Mouse (Mus musculus): ENCODE data around the gene 1700013F07Rik.
"Not testable (repeated sequence)": the region's sequence is repeated elsewhere in the genome, so short reads cannot be mapped to it uniquely, and the experiment has no call there.

The 1700013F07Rik gene

DNA sequence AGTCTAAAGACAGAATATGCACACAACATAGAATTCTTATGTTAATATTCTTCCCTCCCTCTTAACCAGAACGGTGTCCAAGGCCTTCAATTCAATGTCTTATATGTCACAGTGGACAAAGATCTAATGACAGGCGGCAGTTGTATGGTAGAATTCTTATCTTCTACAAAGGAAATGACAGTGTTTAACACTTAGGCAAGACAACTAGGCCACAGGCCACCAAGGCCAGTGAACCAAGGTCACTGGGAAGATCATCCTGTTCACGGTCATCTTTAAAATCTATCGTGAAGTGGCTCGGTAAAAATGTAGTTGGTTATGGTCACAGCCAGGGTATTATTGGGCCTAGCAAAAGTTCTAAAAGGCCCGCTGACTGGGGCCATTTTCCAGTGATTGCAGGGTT lies at the start of gene 1700013F07Rik:
1700013F07Rik (plus strand) TSS at position 200 of the 400 bp plus-strand sequence.
- in situ Hi-C loops (cut with MboI) = no loop called here

DNA sequence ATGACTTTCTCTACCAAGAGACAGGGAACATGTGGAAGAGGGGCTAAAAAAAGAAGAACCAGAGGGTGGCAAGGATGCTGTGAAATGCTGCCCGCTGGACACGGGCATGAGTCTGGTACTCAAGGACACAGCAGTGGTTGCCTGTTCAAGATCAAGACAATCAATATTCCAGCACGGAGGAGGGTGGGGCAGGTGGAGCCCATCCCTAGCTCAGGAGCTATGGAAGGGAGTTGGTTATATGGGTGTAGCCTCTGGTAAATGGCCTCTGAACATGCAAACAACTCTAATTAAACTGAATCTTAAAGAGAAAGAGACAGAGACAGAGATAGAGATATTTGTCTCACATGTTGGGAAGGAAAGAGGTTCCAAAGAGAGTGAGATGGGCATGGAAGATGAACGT lies 49.2 kb upstream of the 1700013F07Rik start:
- in situ Hi-C loops (cut with MboI) = no loop called here

DNA sequence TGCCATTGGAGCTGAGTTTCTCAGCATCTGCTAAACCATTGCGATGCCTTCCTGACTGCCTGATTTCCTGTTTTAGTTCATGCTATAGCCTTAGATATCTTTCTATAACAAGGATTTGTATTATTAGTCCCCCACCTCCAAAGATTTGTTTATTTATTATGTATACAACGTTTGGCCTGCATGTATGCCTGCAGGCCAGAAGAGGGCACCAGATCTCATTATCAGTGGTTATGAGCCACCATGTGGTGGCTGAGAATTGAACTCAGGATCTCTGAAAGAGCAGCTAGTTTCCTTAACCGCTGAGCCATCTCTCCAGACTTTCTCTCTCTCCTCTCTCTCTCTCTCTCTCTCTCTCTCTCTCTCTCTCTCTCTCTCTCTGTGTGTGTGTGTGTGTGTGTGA lies 44.0 kb upstream of the 1700013F07Rik start:
- in situ Hi-C loops (cut with MboI) = no loop called here

DNA sequence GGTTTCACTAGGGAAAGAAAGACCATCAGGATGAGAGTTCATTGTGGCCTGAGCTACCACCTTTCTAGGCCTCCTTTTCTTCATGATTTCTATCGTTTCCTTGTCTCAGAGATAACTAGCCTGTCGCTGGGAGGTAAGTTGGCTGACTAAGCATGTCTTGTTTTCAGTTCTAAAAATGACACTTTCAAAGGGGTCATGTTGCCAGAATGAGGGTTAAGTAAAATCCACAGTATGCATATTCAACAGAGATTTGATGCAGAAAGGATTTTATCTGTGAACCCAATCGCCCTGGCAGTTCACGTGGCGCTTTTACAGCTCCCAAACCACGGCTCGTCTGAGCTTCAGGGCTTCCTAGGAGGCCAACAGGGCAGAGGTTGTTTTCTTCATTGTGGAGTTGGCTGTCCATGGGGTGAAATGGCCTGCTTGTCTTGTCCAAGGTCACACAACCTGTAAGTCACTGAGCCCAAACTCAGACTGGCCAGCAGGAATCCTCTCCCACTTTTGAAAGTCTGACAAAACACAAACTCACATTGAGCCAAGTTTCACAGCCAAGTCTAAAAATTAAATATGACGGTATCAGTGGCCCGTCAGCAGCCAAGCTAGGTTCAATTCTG lies 39.0 kb upstream of the 1700013F07Rik start:
- in situ Hi-C loops (cut with MboI) = no loop called here

GRCm38 (mm10) chr3:108495486-108495885 lies 38.5 kb upstream of the 1700013F07Rik start:
- in situ Hi-C loops (cut with MboI) = no loop called here

DNA sequence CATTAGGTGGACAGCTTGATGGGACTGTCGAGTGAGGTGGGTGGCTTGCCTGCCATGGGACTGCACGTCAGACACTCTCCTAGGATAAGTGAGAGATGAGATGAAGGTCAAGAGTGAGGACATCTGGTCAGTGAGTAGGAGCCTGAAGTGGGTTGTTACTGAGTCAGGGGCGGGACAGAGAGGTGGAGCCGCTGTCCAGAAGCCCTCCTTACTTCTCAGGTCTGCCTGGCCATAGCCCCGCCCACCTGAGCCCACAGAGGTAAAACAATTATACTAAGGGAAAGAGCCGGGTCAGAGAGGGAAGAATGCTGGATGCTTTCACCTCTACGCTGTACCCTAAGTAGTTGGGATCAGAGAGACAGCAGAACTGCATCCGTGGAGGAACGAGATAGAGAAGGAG lies 36.3 kb upstream of the 1700013F07Rik start:
- in situ Hi-C loops (cut with MboI) = no loop called here

- in situ Hi-C loops (cut with MboI) = no loop called here
Observed at GRCm38 (mm10) chr3:108499826-108500225, 34.1 kb upstream of the 1700013F07Rik start.

DNA sequence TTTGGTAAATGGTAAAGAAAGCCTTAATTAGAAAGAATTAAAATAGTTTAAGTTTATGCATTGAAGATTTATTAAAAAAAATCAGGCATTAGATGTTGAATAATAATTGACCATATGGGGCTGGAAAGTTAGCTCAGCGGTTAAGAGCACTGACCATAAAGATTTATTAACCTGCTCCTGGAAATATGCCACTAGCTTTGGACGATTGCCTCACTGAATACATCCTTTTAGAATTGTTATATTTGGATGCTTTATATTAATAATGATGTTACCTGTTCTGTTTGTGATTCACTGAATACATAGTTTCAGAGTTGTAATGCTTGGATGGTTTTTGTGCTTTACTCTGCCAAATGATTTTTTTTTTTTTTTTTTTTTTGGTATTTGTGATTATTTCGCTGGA lies 32.5 kb upstream of the 1700013F07Rik start:
- in situ Hi-C loops (cut with MboI) = not testable (repeated sequence)

DNA sequence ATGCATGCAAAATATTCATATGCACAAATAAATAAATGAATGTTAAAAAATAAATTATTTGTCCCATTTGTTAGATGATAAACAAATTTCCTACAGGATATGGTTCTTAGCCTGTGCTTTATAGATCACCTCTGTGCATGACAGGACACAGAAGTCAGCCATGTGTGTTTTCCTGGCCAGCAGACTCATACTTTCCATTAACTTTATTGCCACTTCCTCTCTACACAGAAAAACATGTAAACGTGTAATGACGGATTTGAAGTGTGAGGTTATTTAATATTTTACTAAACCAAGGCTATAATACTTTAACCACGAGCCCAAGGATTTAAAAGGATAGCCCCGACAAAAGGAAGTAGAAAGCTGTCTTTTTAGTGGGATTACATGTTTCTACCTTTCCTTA lies 30.0 kb upstream of the 1700013F07Rik start:
- in situ Hi-C loops (cut with MboI) = no loop called here

- in situ Hi-C loops (cut with MboI) = no loop called here
Observed at GRCm38 (mm10) chr3:108508745-108509474, 25.0 kb upstream of the 1700013F07Rik start.

DNA sequence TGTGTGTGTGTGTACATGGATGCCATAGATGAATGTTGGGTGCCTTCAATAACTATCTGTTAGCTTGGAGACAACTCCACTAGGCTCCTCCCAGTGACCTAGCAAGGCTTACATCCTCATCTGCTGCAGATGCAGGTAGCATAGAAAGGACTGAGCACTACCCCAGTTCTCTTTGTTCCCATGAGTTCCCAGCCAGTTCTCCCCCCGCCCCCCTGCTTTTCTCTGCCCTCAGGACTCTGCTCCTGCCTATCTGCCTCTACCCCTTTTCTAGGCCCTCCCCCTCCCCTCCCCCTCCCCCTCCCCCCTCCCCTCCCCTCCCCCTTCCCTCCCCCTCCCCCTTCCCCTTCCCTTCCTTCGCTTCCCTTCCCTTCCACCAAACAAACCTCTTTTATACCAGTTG lies 23.8 kb upstream of the 1700013F07Rik start:
- in situ Hi-C loops (cut with MboI) = no loop called here

DNA sequence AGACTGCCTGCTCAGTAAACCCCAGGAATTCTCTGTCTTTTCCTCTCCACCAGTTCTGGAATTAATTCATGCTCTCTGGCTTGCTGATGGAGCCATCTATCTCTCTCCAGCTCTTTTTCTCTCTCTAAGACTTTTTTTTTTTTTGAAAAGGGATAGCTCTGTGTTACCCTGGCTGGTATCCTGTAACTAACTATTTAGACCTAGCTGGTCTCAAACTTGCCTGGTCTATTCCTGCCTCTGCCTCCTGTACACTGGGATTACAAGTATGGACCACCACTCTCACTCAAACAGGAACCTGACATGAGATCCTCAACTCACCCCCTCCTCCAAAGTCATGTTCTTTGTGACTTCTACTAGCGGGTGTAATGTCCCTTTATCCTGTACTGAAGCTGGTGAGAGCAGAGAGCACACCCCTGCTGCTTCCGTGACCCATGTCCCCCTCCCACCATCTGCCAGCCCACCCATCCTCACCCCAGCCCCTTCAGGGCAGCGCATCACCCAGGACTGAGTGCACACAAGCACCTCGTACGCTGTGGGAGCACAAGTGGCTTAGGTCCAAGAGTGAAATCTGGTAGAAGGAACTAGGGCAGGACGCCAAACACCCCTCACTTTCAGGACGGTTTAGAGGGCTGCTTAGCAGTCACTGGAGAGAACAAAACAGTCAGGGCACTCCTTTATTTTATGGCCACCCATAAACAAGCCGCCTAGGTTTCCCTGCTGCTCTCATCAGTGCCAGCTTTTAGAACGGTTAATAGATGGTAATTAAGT lies 23.1 kb upstream of the 1700013F07Rik start:
- in situ Hi-C loops (cut with MboI) = no loop called here

DNA sequence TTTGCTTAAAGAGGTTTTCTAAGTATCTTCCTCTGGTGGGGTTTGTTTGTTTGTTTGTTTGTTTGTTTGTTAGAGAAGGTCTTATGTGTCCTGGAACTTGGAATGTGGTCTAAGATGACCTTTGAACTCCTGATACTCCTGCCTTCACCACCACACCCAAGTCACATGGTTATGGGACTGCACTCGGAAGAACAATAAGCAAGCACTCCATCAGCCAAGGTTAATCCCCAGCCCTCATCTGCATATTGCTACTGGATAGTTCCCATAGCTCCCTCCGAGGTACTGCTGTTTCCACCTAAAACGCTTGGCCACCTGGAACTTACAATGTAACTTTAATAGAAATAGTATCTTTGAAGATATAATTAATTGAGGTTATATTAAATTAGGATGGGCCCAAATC lies 20.5 kb upstream of the 1700013F07Rik start:
- in situ Hi-C loops (cut with MboI) = no loop called here

DNA sequence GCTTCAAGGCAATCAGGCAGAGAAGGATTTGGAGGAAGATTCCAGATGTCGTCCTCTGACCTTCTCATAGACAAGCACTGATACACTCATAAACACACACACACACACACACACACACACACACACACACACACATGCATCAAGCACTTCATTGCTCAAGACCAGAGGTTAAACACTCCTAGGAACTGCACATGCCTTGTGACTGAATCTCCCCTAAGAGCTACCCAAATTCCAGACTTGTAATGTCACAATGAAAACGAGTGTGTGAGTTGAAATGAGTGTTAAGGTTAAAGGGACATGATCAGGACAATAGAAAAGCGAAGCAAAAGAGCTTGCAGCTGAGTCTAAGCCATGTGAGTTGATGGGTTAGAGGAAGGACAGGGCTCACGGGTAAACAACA lies 15.7 kb upstream of the 1700013F07Rik start:
- in situ Hi-C loops (cut with MboI) = no loop called here

DNA sequence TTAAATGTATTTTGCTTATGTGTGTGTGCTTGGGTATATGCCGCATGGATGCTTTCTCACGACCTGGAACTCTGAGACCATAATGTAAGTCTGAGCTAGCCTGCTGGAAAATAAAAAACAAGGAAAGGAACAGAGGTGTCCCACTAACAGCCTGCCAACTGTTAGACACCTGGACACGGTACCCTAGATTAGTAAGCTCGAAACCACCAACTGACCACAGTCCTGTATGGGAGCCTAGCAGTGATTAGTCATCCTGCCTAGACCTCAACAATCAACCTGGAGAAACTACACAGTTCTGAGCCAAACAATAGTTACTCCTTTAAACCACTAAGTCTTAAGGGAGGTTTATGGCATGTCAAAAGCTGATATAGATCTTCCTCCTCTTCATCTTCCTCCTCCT lies 10.5 kb upstream of the 1700013F07Rik start:
- in situ Hi-C loops (cut with MboI) = no loop called here

GRCm38 (mm10) chr3:108528489-108528888 lies 5.5 kb upstream of the 1700013F07Rik start:
- in situ Hi-C loops (cut with MboI) = no loop called here

DNA sequence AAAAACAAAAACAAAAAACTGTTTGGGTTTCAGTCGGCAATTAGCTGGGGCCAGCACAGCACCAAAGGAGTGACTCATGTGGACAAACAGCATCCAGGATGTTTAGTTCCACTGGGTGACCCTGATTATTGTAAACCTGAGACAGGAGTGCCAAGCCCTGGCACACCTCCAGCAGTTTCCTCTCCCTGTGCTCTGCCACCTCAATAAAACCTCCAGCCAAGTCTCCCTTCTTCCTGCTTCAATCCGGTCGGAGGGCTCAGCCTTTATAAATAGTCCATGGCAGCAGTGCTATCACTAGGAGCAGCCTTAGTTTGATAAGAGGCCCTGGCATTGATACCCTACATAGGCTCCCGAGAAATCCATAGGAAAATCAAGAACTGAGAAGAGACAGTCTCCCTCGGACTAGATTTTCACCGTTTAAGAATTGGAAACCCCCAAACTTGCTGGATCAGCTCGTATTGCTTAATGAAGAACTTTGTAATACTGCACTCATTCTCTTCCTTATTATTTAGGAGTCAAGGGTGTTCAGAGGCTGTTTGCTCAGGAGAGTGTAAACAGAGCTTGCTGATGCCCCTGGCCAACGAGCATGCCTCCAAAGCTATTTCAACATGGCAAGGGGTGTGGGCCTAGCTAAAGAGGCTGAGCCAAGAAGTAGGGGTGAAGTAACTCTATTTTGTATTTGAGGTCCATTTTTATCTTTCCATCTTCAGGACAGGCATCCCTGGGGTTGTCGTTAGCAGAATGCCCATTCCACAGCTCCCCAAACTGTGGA lies 650 bp upstream of the 1700013F07Rik start:
- in situ Hi-C loops (cut with MboI) = no loop called here

GRCm38 (mm10) chr3:108535896-108536516 lies 2.1 kb downstream of the 1700013F07Rik start:
- in situ Hi-C loops (cut with MboI) = no loop called here

- in situ Hi-C loops (cut with MboI) = no loop called here
Observed at GRCm38 (mm10) chr3:108536517-108537260, 2.7 kb downstream of the 1700013F07Rik start, which contains the start of gene 5330417C22Rik. Gene 5330417C22Rik (minus strand): TSS chr3:108536536.

DNA sequence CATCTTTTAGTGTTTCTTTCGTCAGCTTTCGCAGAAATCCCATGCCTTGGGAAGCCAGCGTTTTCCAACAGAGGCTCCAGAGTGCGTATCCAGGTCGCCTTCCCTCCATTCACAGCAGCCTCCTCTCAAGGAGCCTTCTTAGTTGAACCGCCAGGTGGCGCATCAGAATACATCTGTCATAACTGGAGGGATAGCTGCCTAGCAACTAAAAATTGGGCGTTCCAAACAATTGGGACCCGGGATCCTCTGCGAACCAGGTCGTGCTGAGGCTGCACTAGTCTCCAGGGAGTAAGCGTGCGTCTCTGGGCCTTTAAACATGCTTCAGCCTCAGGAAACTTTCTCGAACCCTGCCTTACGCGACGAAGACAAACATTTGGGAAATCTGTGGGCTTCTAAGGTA lies 3.4 kb downstream of the 1700013F07Rik start:
- in situ Hi-C loops (cut with MboI) = no loop called here

- in situ Hi-C loops (cut with MboI) = no loop called here
Observed at GRCm38 (mm10) chr3:108542299-108542698, 8.3 kb downstream of the 1700013F07Rik start.
